Mouse (Mus musculus) monocyte, adult 2 months (primary cell): ENCODE data around the gene Bnc1.

Experiments
- DNase-seq, 2 experiments: peaks; one replicate each; pipeline ENCODE4 v3.0.0; 2022; ENCODE audit warnings: low spot score in 2 of 2, low read depth in 1 of 2

Bnc1 gene

GRCm38 (mm10) chr7:81974616-81975015 lies 17.5 kb downstream of the Bnc1 start:
- DNase-seq = no peak

DNA sequence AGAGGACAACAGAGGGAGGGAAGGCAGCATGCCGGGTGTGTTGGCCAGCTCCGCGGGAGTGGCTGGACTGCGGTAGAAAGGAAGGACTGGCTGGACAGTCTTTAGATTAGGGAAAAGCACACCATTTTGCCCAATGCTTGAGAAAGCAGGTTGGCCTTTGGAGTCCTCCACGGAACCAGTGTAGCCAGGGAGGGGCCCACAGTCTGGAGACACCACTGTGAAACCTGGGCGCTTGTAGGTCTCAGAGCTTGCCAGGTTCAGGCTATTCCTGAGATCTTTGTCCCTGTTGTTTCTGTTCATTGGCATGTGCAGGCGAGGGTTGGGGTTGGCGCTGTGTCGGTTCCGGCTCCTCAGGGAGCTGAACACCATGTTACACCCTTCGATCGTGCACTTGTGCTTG lies 18.2 kb downstream of the Bnc1 start:
- DNase-seq = no peak

DNA sequence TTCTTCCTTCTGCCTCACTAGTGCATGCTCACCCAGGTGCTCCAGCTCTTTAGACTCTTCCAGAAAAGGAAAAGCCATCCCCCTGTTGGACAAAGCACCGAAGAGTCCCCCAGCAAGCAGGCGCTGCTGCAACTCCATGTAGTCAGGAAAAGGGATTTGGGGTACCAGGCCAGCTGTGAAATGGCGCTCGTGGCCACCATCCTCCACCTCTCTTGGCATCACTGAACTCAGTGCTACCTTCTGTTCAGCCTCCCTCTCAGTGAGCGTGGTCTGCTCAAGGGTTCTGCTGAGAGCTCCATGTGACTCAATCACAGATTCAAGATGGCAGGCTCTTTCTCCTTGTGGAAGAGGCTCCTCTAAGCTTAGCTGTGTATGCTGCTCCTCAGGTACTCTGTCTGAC lies 18.8 kb downstream of the Bnc1 start:
- DNase-seq = no peak

- DNase-seq = no peak
These were observed 23.1 kb downstream of the Bnc1 start for GRCm38 (mm10) chr7:81968975-81969374.

DNA sequence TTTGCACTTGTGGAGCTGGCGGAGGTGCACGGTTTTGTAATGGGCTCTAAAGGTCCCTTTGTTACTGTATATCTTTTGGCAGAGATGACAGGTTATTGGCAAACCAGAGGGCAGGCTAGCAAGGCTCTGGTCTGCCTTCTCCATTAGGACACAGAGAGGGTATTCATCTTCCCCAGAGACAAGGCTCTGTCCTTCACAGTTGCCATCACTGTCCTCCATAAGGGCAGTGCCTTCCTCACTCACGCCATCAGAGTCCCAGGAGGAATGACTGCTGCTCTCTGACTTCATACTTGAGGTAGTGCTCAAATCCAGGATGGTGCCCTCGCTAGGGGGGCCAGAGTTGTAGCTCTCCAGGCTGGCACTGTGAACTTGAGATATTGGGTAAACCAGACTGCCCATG lies 23.6 kb downstream of the Bnc1 start:
- DNase-seq = no peak

GRCm38 (mm10) chr7:81966195-81966594 lies 25.9 kb downstream of the Bnc1 start:
- DNase-seq = no peak

DNA sequence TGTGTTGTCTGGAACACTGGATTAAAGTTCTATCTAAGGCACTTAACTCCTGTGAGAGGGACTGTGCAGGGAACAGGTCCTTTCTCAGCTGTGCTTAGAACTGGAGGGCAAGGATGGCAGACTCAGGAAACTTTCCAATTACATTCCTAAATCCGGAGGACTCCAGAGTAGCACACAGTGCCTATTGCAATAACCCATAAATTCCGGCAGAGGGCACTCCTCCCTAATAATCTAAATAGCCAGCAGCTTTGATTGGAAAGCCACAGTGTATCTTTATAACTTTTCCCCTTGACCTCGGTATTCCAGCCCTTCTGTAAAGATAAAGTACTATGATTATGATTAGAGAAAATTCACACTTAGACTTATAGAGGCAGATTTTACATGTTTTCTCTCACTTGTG lies 32.4 kb downstream of the Bnc1 start:
- no peak for DNase-seq

- no peak for DNase-seq
These were observed 37.8 kb downstream of the Bnc1 start for GRCm38 (mm10) chr7:81954208-81954846.

DNA sequence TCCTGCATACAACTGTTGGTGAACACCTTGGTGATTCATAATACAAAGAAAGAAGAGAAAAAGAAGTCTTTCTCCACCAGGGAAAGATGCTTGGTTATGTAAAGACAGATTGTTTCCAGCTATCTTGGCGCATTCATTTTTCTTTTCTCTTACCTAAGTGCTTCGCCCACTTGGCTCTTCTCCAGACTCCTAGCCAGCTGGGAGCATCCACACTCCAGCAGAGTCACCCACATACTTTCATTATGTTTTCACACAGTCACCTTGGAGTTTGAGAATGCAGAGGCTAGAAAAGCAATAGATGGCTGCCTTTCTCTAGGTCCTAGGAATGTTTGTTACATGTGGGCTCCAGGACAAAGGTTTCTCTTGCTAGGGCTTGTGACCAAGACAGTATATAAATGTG lies 41.6 kb downstream of the Bnc1 start:
- no peak for DNase-seq

- no peak for DNase-seq
These were observed 46.7 kb downstream of the Bnc1 start for GRCm38 (mm10) chr7:81945398-81945797.

DNA sequence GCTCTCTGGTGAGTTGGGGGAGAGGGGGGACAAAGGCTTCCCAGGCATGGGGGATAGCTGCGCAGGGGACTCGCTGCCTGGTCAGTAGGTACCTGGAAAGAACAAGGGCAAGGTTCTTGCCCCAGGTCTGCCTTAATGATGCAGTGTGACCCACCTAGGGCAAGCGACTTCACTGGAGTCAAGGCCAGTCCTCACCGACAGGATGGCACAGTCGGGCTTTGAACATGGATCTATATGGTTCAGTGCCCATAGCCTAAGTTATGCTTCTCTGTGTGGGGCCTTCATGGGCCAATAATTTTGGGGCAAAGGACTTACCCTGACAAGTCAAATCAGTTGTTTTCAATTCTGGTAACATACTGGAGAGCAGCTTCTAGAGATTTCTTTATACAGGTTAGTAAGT lies 57.3 kb downstream of the Bnc1 start:
- no peak for DNase-seq

DNA sequence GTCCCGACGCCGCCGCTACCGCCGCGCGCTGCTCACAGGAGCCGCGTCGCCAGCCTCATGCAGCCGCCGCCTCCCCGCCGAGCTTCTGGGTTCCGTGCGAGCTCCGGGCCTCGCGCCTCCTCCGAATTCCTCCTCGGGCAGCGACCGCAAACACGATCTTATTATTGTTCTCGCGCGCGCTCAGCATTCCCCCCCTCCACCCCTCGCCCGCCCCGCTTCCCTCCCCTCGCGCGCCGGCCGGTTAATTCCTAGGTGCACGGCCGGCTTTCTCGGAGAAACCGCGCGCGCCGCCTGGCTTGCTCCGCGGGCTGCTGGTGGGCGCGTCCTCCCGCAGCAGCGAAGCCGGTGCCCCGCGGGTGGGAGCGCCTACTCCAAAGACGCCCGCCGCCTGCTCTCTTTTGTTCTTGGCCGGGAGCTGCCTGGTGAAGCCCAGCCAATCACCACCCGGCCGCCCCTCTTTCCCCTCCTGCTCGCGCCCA lies 57.8 kb downstream of the Bnc1 start, which contains the start of gene Hdgfl3:
TSS of gene Hdgfl3 (minus strand) at position 207 of the 479 bp plus-strand sequence.
- no peak for DNase-seq

GRCm38 (mm10) chr7:81933601-81934266 lies 58.4 kb downstream of the Bnc1 start:
- no peak for DNase-seq

DNA sequence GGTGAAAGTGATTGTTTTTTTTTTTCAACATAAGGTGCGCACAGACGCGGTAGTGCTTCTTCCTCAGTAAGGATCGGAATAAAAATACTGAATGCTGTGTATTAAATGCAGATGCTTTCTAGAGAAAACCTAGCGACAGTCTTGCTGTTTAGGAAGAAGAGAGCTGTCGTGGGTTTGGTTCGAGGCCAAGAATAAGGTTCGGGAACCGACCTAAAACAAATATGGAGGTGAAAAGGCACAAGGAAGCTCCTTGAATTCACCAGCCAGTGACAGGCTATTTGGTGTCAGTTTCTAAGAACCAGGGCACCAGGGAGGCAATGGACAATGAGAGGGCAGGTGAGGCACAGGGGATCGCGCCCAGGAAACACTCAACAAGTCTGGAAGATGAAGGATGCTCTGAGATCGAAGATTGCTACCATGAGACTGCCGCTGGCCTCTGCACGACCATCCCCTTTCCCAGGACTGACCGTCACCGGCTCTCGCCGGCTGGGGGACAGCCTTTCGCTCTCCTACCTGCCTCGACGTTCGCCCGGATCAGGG lies 59.0 kb downstream of the Bnc1 start:
- no peak for DNase-seq

DNA sequence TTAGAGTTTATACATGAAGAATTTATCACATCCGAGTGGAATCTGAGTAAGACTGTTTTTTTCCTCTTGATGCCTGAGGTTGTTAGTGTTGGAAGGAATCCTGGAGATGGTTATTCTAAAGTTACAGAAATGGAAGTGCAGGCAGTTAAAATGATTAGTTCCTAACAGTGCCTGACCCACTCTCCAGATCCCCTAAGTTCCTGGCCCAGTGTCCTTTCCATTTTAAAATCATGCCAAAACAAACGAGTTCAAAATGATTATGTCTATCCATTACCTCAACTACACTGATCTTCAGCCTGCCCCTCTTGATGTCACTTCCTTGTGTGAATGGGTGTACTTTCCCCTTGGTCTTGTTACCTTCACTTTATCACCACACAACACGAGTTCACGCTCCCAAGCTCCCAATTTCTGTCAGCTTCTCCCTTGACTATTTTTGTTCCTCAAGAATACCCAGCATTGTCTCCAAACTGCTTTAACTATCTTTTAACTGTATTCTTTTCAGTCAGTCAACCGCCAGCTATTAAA lies 59.5 kb downstream of the Bnc1 start:
- no peak for DNase-seq

- DNase-seq = no peak
These were observed 63.1 kb downstream of the Bnc1 start for GRCm38 (mm10) chr7:81928998-81929397.

DNA sequence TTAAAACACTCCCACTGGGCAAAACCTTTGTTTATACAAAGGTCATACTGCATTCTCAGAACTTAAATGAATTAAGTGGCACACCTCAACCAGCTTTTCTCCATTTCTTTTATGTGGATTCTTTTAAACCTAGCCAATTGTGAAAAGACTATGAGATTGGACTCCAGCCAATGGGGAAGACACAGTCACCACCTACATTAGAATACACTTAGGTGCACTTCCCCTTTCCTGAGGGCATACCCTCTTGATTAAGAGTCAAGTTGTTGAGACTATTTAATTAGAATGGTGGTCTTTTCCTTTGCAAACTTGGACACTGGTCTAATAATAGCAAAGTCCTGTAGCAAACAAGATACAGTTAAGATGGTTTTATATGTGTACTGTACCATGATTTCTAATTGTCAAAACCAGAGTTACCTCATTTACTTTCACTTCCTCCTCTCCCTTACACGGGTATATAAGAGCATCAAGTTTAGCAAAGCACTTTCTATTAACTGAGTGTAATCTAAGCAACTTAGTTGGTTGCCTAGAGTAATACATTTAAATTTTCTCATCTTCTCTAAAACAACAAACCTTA lies 70.6 kb downstream of the Bnc1 start:
- DNase-seq = no peak

DNA sequence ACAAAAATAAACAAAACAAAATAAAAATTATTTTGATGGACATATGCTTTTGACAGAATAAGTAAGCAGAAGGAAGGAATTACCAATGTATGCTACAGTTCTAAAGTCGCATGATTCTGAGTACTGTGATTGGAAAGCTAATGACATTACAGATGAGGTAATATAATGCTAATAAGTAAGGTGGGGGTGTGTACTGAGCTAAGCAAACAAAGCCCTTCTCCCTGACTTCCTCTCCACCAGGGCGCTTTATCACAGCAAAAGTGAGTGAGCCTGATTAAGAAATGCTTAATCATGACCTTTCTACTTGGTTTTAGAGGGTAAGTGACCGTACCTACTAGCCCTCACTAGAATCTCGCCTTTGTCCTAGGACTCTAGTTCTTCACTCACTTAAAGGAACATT lies 71.8 kb downstream of the Bnc1 start:
- DNase-seq = no peak

GRCm38 (mm10) chr7:81918316-81918715 lies 73.8 kb downstream of the Bnc1 start:
- no peak for DNase-seq
